Mouse (Mus musculus): ENCODE results near the gene Nudcd3. TPM values are rescaled to one million over a fixed set of nuclear protein-coding genes. Genes with fewer than 3 reads are reported as not detected.

Gene Nudcd3
- 80.2 TPM in 2 replicates for polyA plus RNA-seq (2015; fragmentation: Nextera tagmentation; extraction: Ambion mirVana)

DNA sequence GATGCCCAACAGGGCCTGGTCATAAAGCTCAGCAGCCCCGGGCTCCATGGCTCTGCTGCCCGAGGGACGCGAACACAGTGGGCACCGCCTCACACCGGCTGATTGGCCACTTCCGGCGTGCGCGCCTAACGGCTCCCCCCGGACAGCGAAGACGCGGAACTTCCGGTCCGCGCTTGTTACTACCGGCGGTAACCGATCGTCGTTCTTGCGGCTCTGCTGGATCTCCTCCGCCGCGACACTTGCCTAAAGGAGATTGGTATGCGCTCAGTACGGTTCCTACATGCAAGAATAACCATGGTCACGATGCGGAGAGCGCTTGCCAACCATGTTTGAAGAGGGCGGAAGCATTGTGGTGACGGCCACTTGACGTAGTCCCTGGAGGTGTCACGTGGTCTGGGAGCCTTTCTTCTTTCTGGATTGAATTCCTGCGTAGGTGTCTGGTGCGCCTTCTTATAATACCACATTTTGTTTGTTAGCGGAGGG lies at the start of gene Nudcd3:
Gene Nudcd3, minus strand, starts transcription at position 329 of the 483 bp plus-strand sequence.
- Histone ChIP-seq H3K9me3 (replicated peaks; ENCODE audit: control insufficient read depth, low read length, poor library complexity, severe bottlenecking) (no peaks in the 10 kb centered on the region), H3K27ac (ENCODE audit: low read length) (peak within 1 kb of the TSS; percentile 99), H3K36me3 (ENCODE audit: control insufficient read depth, insufficient read depth, low read length) (no peaks in the 10 kb centered on the region), H3K9ac (ENCODE audit: low read depth, low read length) (peak within 1 kb of the TSS; percentile 97), H3K4me2 (ENCODE audit: low read length) (peak within 1 kb of the TSS; percentile 93), H3K4me1 (ENCODE audit: control insufficient read depth, insufficient read depth, low read length) (peaks cover 22% of the 10 kb centered on the region), H3K27me3 (ENCODE audit: control insufficient read depth, insufficient read depth, low read depth, low read length) (no peaks in the 10 kb centered on the region; the same call in 1 of the 2 replicates), H3K4me3 (ENCODE audit: low read depth, low read length) (peak within 1 kb of the TSS; percentile 100)
- peak; percentile 97 for ATAC-seq
- 0% methylated on average over 39 of the region's 39 CpGs for WGBS

DNA sequence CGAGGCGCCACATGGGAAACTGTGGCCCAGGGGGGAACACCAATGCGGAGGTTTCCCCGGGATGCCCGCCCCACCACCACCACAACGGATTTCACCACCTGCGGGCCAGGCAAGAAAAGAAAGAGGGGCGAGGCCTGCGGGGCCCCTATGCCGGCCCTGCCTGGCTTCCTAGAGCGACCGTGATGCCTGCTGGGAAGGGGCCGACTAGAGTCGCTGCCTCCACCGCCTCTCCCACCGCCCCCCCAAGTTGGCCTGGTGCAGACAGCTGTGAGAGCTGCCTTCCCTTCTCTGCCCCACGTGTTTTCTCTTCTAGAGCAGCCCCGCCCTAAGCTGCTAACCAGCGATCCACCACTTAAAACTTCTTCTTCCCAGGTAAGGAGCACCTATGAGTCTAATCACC lies 44.5 kb upstream of the Nudcd3 start:
- H3K36me3 ChIP-seq (ENCODE audit: control insufficient read depth, insufficient read depth, low read length) = no peaks in the 10 kb centered on the region
- H3K27me3 ChIP-seq (ENCODE audit: control insufficient read depth, insufficient read depth, low read depth, low read length) = no peaks in the 10 kb centered on the region
- H3K27ac ChIP-seq (ENCODE audit: low read length) = no peak overlapping the region
- H3K4me3 ChIP-seq (ENCODE audit: low read depth, low read length) = no peak overlapping the region
- H3K9ac ChIP-seq (ENCODE audit: low read depth, low read length) = no peak overlapping the region
- no peak for ATAC-seq
- 43% methylated on average over 19 of the region's 19 CpGs for WGBS
- H3K4me2 ChIP-seq (ENCODE audit: low read length) = no peak overlapping the region
- no peaks in the 10 kb centered on the region for H3K9me3 ChIP-seq (replicated peaks; ENCODE audit: control insufficient read depth, low read length, poor library complexity, severe bottlenecking)
- H3K4me1 ChIP-seq (ENCODE audit: control insufficient read depth, insufficient read depth, low read length) = no peaks in the 10 kb centered on the region

DNA sequence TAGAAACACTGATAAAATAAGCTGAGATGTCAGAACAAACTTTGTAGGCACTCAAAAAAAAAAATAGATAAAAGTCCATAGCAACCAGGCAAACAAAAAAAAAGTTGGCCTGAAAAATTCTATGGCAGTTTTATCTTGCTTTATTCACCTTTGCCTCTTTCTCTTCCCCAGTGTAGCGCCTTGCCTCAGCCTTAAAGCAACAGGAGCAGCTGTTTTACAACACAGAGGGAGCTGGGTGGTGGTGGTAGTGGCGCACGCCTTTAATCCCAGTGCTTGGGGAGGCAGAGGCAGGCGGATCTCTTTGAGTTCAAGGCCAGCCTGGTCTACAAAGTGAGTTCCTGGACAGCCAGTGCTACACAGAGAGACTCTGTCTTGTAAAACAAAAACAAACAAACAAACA lies 32.8 kb upstream of the Nudcd3 start:
- Histone ChIP-seq H3K4me2 (ENCODE audit: low read length) (no peak overlapping the region), H3K36me3 (ENCODE audit: control insufficient read depth, insufficient read depth, low read length) (no peaks in the 10 kb centered on the region), H3K4me1 (ENCODE audit: control insufficient read depth, insufficient read depth, low read length) (no peaks in the 10 kb centered on the region), H3K4me3 (ENCODE audit: low read depth, low read length) (no peak overlapping the region), H3K9ac (ENCODE audit: low read depth, low read length) (no peak overlapping the region), H3K27ac (ENCODE audit: low read length) (no peak overlapping the region), H3K9me3 (replicated peaks; ENCODE audit: control insufficient read depth, low read length, poor library complexity, severe bottlenecking) (peaks cover 7% of the 10 kb centered on the region; the same call in 1 of the 2 replicates), H3K27me3 (ENCODE audit: control insufficient read depth, insufficient read depth, low read depth, low read length) (no peaks in the 10 kb centered on the region)
- no peak for ATAC-seq
- WGBS = 82% methylated on average over 4 of the region's 4 CpGs

DNA sequence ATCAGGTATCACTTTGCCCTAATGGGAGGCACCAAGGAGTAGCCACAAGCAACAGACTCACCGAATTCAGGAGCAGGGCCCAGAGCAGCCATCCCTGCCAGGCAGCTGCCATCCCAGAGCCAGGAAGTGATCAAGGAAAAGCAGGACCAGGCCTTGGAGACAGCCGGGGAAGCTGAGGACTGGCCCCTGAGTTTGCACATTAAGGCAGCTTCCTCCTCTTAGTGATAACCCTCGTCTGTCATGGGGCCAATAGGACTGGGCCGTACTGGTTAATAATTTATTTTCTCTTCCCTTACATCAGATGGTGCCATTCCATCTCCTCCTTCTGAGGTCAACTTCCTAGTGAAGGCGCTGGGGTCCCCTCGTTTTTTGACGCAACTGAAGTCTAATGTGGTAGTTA lies 29.8 kb upstream of the Nudcd3 start, which contains the start of gene Npc1l1:
Gene Npc1l1, minus strand, starts transcription at position 132 of the 400 bp plus-strand sequence.
- Histone ChIP-seq H3K4me3 (ENCODE audit: low read depth, low read length) (no peak within 1 kb of the TSS), H3K4me2 (ENCODE audit: low read length) (no peak within 1 kb of the TSS), H3K36me3 (ENCODE audit: control insufficient read depth, insufficient read depth, low read length) (no peaks in the 10 kb centered on the region), H3K27me3 (ENCODE audit: control insufficient read depth, insufficient read depth, low read depth, low read length) (no peaks in the 10 kb centered on the region), H3K9me3 (replicated peaks; ENCODE audit: control insufficient read depth, low read length, poor library complexity, severe bottlenecking) (peaks cover 7% of the 10 kb centered on the region; the same call in 1 of the 2 replicates), H3K4me1 (ENCODE audit: control insufficient read depth, insufficient read depth, low read length) (no peaks in the 10 kb centered on the region), H3K27ac (ENCODE audit: low read length) (no peak within 1 kb of the TSS), H3K9ac (ENCODE audit: low read depth, low read length) (no peak within 1 kb of the TSS)
- 89% methylated on average over 7 of the region's 7 CpGs for WGBS
- ATAC-seq = no peak

DNA sequence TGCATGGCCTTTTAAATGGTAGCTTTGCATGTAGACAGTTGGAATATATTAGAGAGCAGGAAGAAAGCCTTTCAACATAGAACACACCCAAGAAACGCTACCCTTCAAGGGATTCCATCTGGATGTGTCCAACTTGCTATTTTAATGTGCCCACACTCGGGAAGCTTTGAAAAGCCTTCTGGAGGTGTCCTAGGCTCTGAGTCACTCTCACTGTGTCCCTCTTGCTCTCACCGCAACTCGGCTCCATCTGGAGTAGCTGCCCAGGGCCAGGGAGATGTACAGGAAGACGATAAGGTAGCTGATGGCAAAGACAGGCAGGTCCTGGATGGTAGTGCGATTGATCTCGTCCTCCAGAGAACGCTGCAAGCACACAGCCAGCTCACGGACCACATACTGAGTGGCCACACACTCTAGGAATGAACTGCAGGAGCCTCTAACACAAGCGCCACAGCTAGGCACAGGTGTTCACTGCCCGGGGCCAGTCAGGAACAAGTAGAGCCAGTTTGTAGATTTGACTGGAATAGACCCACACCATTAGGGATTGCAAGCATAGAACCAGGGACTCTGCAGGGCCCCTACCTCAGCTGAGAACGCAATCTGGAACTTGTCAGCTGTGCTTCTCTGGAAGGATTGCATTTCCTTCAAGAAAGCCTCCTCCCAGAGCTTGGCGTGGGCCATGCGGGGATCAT lies 24.5 kb upstream of the Nudcd3 start:
- ATAC-seq = no peak
- H3K4me2 ChIP-seq (ENCODE audit: low read length) = no peak overlapping the region
- H3K9ac ChIP-seq (ENCODE audit: low read depth, low read length) = no peak overlapping the region
- H3K27me3 ChIP-seq (ENCODE audit: control insufficient read depth, insufficient read depth, low read depth, low read length) = no peaks in the 10 kb centered on the region
- H3K4me1 ChIP-seq (ENCODE audit: control insufficient read depth, insufficient read depth, low read length) = no peaks in the 10 kb centered on the region
- no peak overlapping the region for H3K27ac ChIP-seq (ENCODE audit: low read length)
- H3K9me3 ChIP-seq (replicated peaks; ENCODE audit: control insufficient read depth, low read length, poor library complexity, severe bottlenecking) = no peaks in the 10 kb centered on the region
- WGBS = 82% methylated on average over 14 of the region's 14 CpGs
- H3K4me3 ChIP-seq (ENCODE audit: low read depth, low read length) = no peak overlapping the region
- H3K36me3 ChIP-seq (ENCODE audit: control insufficient read depth, insufficient read depth, low read length) = no peaks in the 10 kb centered on the region

DNA sequence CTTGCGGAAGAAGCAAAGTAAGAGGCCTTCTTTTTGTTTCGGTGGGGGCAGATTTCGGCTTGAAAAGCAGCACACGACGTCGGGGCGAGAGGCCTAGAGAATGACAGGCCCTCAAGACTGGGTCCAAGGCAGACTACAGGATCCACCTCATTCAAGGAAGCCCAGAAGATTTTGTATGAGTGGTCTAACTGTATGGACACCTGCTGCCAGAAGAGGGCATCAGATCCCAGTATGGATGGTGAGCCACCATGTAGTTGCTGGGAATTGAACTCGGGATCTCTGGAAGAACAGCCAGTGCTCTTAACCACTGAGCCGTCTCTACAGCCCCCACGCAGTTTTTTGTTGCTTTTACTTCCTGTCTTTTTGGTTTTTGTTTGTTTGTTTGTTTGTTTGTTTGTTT lies 22.0 kb upstream of the Nudcd3 start:
- ATAC-seq = no peak
- WGBS = 92% methylated on average over 10 of the region's 10 CpGs
- no peaks in the 10 kb centered on the region for H3K9me3 ChIP-seq (replicated peaks; ENCODE audit: control insufficient read depth, low read length, poor library complexity, severe bottlenecking)

DNA sequence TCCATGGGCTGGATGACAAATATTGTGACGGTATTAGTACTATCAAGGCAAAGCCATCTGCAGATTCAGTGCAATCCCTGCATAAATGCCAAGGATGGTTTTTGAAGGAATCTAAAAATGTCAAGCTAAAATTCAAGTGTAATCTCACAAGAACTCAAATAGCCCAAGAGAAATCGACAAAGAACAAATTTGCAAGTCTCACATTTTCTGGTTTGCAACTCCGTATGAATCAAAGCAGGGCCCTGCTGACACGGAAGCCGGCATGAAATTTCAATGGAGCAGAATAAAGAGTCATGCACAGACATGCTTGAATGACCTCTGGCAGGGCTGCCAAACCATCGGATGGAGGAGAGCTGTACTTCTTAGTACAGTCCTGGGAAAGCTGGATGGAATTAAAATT lies 19.8 kb upstream of the Nudcd3 start:
- Histone ChIP-seq H3K4me2 (ENCODE audit: low read length) (no peak overlapping the region), H3K27me3 (ENCODE audit: control insufficient read depth, insufficient read depth, low read depth, low read length) (no peaks in the 10 kb centered on the region), H3K9me3 (replicated peaks; ENCODE audit: control insufficient read depth, low read length, poor library complexity, severe bottlenecking) (no peaks in the 10 kb centered on the region), H3K9ac (ENCODE audit: low read depth, low read length) (no peak overlapping the region), H3K4me1 (ENCODE audit: control insufficient read depth, insufficient read depth, low read length) (no peaks in the 10 kb centered on the region), H3K36me3 (ENCODE audit: control insufficient read depth, insufficient read depth, low read length) (no peaks in the 10 kb centered on the region), H3K4me3 (ENCODE audit: low read depth, low read length) (no peak overlapping the region), H3K27ac (ENCODE audit: low read length) (no peak overlapping the region)
- ATAC-seq = no peak
- WGBS = 70% methylated on average over 6 of the region's 6 CpGs

More for the DNA sequence above, 22.0 kb upstream of the Nudcd3 start:
- H3K4me3 ChIP-seq (ENCODE audit: low read depth, low read length) = no peak overlapping the region
- no peak overlapping the region for H3K4me2 ChIP-seq (ENCODE audit: low read length)
- no peaks in the 10 kb centered on the region for H3K36me3 ChIP-seq (ENCODE audit: control insufficient read depth, insufficient read depth, low read length)
- H3K4me1 ChIP-seq (ENCODE audit: control insufficient read depth, insufficient read depth, low read length) = no peaks in the 10 kb centered on the region
- H3K27ac ChIP-seq (ENCODE audit: low read length) = no peak overlapping the region
- no peaks in the 10 kb centered on the region for H3K27me3 ChIP-seq (ENCODE audit: control insufficient read depth, insufficient read depth, low read depth, low read length)
- H3K9ac ChIP-seq (ENCODE audit: low read depth, low read length) = no peak overlapping the region

DNA sequence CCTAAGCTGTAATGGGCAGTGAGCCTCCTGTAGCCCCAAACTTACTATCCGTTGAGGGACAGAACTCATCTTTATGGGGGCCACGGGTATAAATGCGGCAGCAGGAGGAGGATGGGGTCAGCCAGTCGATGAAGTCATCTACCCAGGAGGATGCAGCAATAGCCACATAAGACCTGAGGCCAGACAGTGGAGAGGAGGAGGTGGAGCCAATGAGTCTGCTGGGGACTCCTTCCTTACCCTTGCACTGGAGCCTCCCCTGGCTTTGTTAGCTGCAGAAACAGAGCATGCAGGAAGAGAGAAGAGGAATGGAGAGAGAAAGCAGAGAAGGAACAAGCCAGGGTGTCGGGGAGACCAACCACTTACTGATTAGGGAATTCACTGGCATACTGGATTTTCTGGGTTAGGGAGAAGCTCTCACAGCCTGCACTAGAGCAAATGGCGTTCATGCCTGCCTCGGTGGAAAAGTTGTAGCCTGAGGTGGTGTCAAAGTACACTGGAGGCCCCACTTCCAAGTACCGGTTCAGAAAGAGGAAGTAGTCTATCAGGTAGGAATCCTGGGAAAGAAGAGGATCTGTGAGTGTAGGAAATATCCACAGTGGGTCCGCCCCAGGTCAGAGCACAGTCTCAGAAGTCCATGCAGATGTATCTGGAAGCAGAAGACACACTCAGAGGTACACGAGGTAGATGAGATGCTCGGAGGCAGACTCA lies 18.1 kb upstream of the Nudcd3 start:
- no peak overlapping the region for H3K4me3 ChIP-seq (ENCODE audit: low read depth, low read length)
- ATAC-seq = no peak
- 89% methylated on average over 11 of the region's 11 CpGs for WGBS
- H3K9ac ChIP-seq (ENCODE audit: low read depth, low read length) = no peak overlapping the region
- no peaks in the 10 kb centered on the region for H3K4me1 ChIP-seq (ENCODE audit: control insufficient read depth, insufficient read depth, low read length)
- H3K27me3 ChIP-seq (ENCODE audit: control insufficient read depth, insufficient read depth, low read depth, low read length) = no peaks in the 10 kb centered on the region
- no peak overlapping the region for H3K4me2 ChIP-seq (ENCODE audit: low read length)
- no peaks in the 10 kb centered on the region for H3K9me3 ChIP-seq (replicated peaks; ENCODE audit: control insufficient read depth, low read length, poor library complexity, severe bottlenecking)
- no peaks in the 10 kb centered on the region for H3K36me3 ChIP-seq (ENCODE audit: control insufficient read depth, insufficient read depth, low read length)
- no peak overlapping the region for H3K27ac ChIP-seq (ENCODE audit: low read length)

DNA sequence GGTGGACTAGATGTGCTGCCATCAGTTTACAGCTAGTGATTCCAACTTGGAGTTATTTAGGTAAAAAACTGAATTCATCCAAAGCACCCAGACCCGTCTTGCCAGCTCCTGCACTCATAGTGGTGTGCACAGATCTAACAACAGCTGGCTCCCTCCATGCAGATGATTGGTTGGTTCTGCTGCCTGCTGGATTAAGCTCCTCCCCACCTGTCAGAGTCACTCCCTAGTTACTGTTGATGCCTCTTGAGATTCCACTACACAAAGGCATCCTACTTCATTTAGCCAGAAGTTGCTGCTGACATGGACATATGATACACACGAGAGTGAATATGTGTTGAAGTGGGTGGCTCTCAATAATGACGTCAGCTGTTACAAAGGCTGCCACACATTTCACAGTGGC lies 16.6 kb upstream of the Nudcd3 start:
- Histone ChIP-seq H3K36me3 (ENCODE audit: control insufficient read depth, insufficient read depth, low read length) (no peaks in the 10 kb centered on the region), H3K27me3 (ENCODE audit: control insufficient read depth, insufficient read depth, low read depth, low read length) (no peaks in the 10 kb centered on the region), H3K27ac (ENCODE audit: low read length) (no peak overlapping the region), H3K4me3 (ENCODE audit: low read depth, low read length) (no peak overlapping the region), H3K4me2 (ENCODE audit: low read length) (no peak overlapping the region), H3K9ac (ENCODE audit: low read depth, low read length) (no peak overlapping the region), H3K4me1 (ENCODE audit: control insufficient read depth, insufficient read depth, low read length) (no peaks in the 10 kb centered on the region), H3K9me3 (replicated peaks; ENCODE audit: control insufficient read depth, low read length, poor library complexity, severe bottlenecking) (no peaks in the 10 kb centered on the region)
- ATAC-seq = no peak
- WGBS = 58% methylated on average over 3 of the region's 3 CpGs

All from midbrain, embryonic 16.5 days (tissue).